Mouse (Mus musculus): Measurements from ENCODE around the gene Osbpl8.

GRCm38 (mm10) chr10:111157241-111157659 lies 7.3 kb upstream of the Osbpl8 start:
- TF ChIP-seq POLR2A (IDR thresholded peaks at IDR 0.05; ENCODE audit: borderline replicate concordance, low read depth, low read length) = no peak
- TF ChIP-seq CTCF (IDR thresholded peaks at IDR 0.05; ENCODE audit: low read depth, low read length) = no peak
